Mouse (Mus musculus) left cerebral cortex, adult 8-10 months (tissue): Measurements from ENCODE around the gene Bend5. TPM values are rescaled to one million over a fixed set of nuclear protein-coding genes. Genes with fewer than 3 reads are reported as not detected.

Source experiments
- DNase-seq, 2 experiments: peaks; one replicate each; pipeline ENCODE4 v3.0.0; 2022; ENCODE audit warnings: low spot score in 2 of 2
- total RNA-seq, 4 experiments: library from RNA; stranded (reverse); gene quantifications; 2 replicates each; pipeline ENCODE4 v1.2.4; 2022

Gene Bend5
- total RNA-seq, 4 experiments from 2014 or later, result 14.2 to 15.6 (median 15.4) TPM

GRCm38 (mm10) chr4:111441709-111442108, 26.9 kb downstream of the Bend5 start:
- no peak for DNase-seq

GRCm38 (mm10) chr4:111442435-111443238, 27.8 kb downstream of the Bend5 start:
- no peak for DNase-seq

GRCm38 (mm10) chr4:111443906-111444615, 29.3 kb downstream of the Bend5 start:
- peak in 1 of 2 experiments; percentile 64 for DNase-seq

- DNase-seq, result no peak
Measured at GRCm38 (mm10) chr4:111444616-111445160, 29.9 kb downstream of the Bend5 start.

GRCm38 (mm10) chr4:111447918-111448317, 33.1 kb downstream of the Bend5 start:
- no peak for DNase-seq

- DNase-seq, result no peak
Measured at GRCm38 (mm10) chr4:111448586-111448985, 33.8 kb downstream of the Bend5 start.

- DNase-seq, result no peak
Measured at GRCm38 (mm10) chr4:111449442-111450199, 34.8 kb downstream of the Bend5 start.

- DNase-seq, result no peak
Measured at GRCm38 (mm10) chr4:111451283-111451918, 36.6 kb downstream of the Bend5 start.

GRCm38 (mm10) chr4:111452192-111452591, 37.4 kb downstream of the Bend5 start:
- no peak for DNase-seq

GRCm38 (mm10) chr4:111453275-111453674, 38.5 kb downstream of the Bend5 start:
- no peak for DNase-seq

GRCm38 (mm10) chr4:111455621-111456020, 40.8 kb downstream of the Bend5 start:
- DNase-seq, result no peak

- no peak for DNase-seq
Measured at GRCm38 (mm10) chr4:111457568-111457967, 42.8 kb downstream of the Bend5 start.

GRCm38 (mm10) chr4:111467293-111467773, 52.5 kb downstream of the Bend5 start:
- no peak for DNase-seq

- DNase-seq, result no peak
Measured at GRCm38 (mm10) chr4:111467796-111468195, 53.0 kb downstream of the Bend5 start.

- no peak for DNase-seq
Measured at GRCm38 (mm10) chr4:111469847-111470246, 55.0 kb downstream of the Bend5 start.

- no peak for DNase-seq
Measured at GRCm38 (mm10) chr4:111471726-111472125, 56.9 kb downstream of the Bend5 start.

- no peak for DNase-seq
Measured at GRCm38 (mm10) chr4:111472511-111472910, 57.7 kb downstream of the Bend5 start.

- no peak for DNase-seq
Measured at GRCm38 (mm10) chr4:111473014-111473413, 58.2 kb downstream of the Bend5 start.

GRCm38 (mm10) chr4:111475374-111475971, 60.7 kb downstream of the Bend5 start:
- DNase-seq, result no peak

- no peak for DNase-seq
Measured at GRCm38 (mm10) chr4:111477507-111477906, 62.7 kb downstream of the Bend5 start.

GRCm38 (mm10) chr4:111483499-111483898, 68.7 kb downstream of the Bend5 start:
- DNase-seq, result no peak
